23 mouse cellular contexts compared by ENCODE assay signal in genomic region chrX:169922541-169922940, GRCm38 (mm10).
DNase-seq lines count a peak whose midpoint lies in the region; ATAC-seq and TF ChIP-seq lines count a peak whose summit lies in the region.
"Had no signal": no experiment of that assay in that cellular context is flagged by ENCODE, and none has a peak within 500 bp of the region (broad histone marks: within the 10 kb centered on the region; RNA-seq: fewer than 3 reads in every experiment).

No protein-coding gene starts in this region.

- H3K9me3 ChIP-seq in forebrain, embryonic 14.5 days (replicated peaks; ENCODE audit: control insufficient read depth, low read length) = no peaks in the 10 kb centered on the region
- no peaks in the 10 kb centered on the region for H3K9me3 ChIP-seq in forebrain, embryonic 11.5 days (ENCODE audit: control insufficient read depth, low read length)
- no peaks in the 10 kb centered on the region for H3K9me3 ChIP-seq in midbrain, embryonic 12.5 days
- H3K9me3 ChIP-seq in midbrain, postnatal 0 days (ENCODE audit: low read length) = no peaks in the 10 kb centered on the region
- no peaks in the 10 kb centered on the region for H3K9me3 ChIP-seq in neural tube, embryonic 13.5 days
- no peaks in the 10 kb centered on the region for H3K9me3 ChIP-seq in neural tube, embryonic 15.5 days (replicated peaks)
- H3K9me3 ChIP-seq: embryonic facial prominence, embryonic 12.5 days; embryonic facial prominence, embryonic 15.5 days had no signal

- no peak overlapping the region for H3K4me3 ChIP-seq in forebrain, embryonic 14.5 days (ENCODE audit: low read depth, low read length)
- H3K4me3 ChIP-seq in forebrain, embryonic 11.5 days (ENCODE audit: low read depth, low read length) = no peak overlapping the region
- no peak overlapping the region for H3K4me3 ChIP-seq in midbrain, embryonic 12.5 days
- H3K4me3 ChIP-seq in midbrain, postnatal 0 days (ENCODE audit: low read depth, low read length) = no peak overlapping the region
- no peak overlapping the region for H3K4me3 ChIP-seq in neural tube, embryonic 13.5 days
- no peak overlapping the region for H3K4me3 ChIP-seq in neural tube, embryonic 15.5 days (replicated peaks)
- H3K4me3 ChIP-seq: embryonic facial prominence, embryonic 12.5 days; embryonic facial prominence, embryonic 15.5 days; gastrocnemius, adult 2 months had no signal

- H3K4me2 ChIP-seq in forebrain, embryonic 14.5 days (ENCODE audit: low read length) = no peak overlapping the region
- H3K4me2 ChIP-seq in forebrain, embryonic 11.5 days (ENCODE audit: low read depth, low read length, severe bottlenecking) = no peak overlapping the region
- no peak overlapping the region for H3K4me2 ChIP-seq in midbrain, embryonic 12.5 days (replicated peaks)
- no peak overlapping the region for H3K4me2 ChIP-seq in midbrain, postnatal 0 days (ENCODE audit: low read depth, low read length, poor library complexity, severe bottlenecking)
- H3K4me2 ChIP-seq in neural tube, embryonic 13.5 days = no peak overlapping the region
- H3K4me2 ChIP-seq in neural tube, embryonic 15.5 days = no peak overlapping the region
- H3K4me2 ChIP-seq: embryonic facial prominence, embryonic 12.5 days; embryonic facial prominence, embryonic 15.5 days; heart, embryonic 11.5 days; hindbrain, embryonic 14.5 days had no signal

- ATAC-seq in forebrain, embryonic 14.5 days = 0 out of 2 replicates have a peak, but pooled peaks have one; percentile 24
- no peak for ATAC-seq in forebrain, embryonic 11.5 days (replicated peaks; ENCODE audit: low FRiP score)
- 0 out of 2 replicates have a peak, but pooled peaks have one; percentile 32 for ATAC-seq in midbrain, embryonic 12.5 days (ENCODE audit: low FRiP score, low read depth)
- no peak for ATAC-seq in midbrain, postnatal 0 days (ENCODE audit: low FRiP score)
- ATAC-seq in neural tube, embryonic 13.5 days (ENCODE audit: low read depth) = no peak
- no peak for ATAC-seq in neural tube, embryonic 15.5 days (ENCODE audit: low FRiP score)
- ATAC-seq: CD4-positive, CD25-positive, alpha-beta regulatory T cell, adult 4 months; hindbrain, postnatal 0 days; intestine, embryonic 16.5 days had no signal

- no peak overlapping the region for H3K9ac ChIP-seq in forebrain, embryonic 14.5 days (ENCODE audit: low read length)
- no peak overlapping the region for H3K9ac ChIP-seq in forebrain, embryonic 11.5 days (ENCODE audit: low read length)
- H3K9ac ChIP-seq in midbrain, embryonic 12.5 days (replicated peaks) = no peak overlapping the region
- no peak overlapping the region for H3K9ac ChIP-seq in midbrain, postnatal 0 days (replicated peaks; ENCODE audit: low read length, poor library complexity, severe bottlenecking)
- H3K9ac ChIP-seq in neural tube, embryonic 13.5 days = no peak overlapping the region
- H3K9ac ChIP-seq in neural tube, embryonic 15.5 days (replicated peaks) = no peak overlapping the region
- H3K9ac ChIP-seq: embryonic facial prominence, embryonic 12.5 days; embryonic facial prominence, embryonic 15.5 days; forebrain, postnatal 0 days; hindbrain, embryonic 14.5 days had no signal

- no peaks in the 10 kb centered on the region; the same call in 1 of the 2 replicates for H3K27me3 ChIP-seq in forebrain, embryonic 14.5 days (replicated peaks; ENCODE audit: control insufficient read depth, insufficient read depth, low read length)
- H3K27me3 ChIP-seq in forebrain, embryonic 11.5 days (ENCODE audit: control insufficient read depth, insufficient read depth, low read length) = peaks cover 2% of the 10 kb centered on the region; the same call in 1 of the 2 replicates
- peaks cover 14% of the 10 kb centered on the region for H3K27me3 ChIP-seq in midbrain, embryonic 12.5 days
- H3K27me3 ChIP-seq in midbrain, postnatal 0 days (ENCODE audit: insufficient read depth, low read length) = no peaks in the 10 kb centered on the region
- H3K27me3 ChIP-seq in neural tube, embryonic 13.5 days = peaks cover 77% of the 10 kb centered on the region
- H3K27me3 ChIP-seq in neural tube, embryonic 15.5 days (replicated peaks) = peaks cover 26% of the 10 kb centered on the region; the same call in 1 of the 2 replicates

- WGBS in forebrain, embryonic 14.5 days = 36% methylated on average over 2 of the region's 2 CpGs
- 45% methylated on average over 2 of the region's 2 CpGs for WGBS in forebrain, embryonic 11.5 days
- 39% methylated on average over 2 of the region's 2 CpGs for WGBS in midbrain, embryonic 12.5 days
- 62% methylated on average over 2 of the region's 2 CpGs for WGBS in midbrain, postnatal 0 days
- WGBS in neural tube, embryonic 13.5 days = 40% methylated on average over 2 of the region's 2 CpGs
- 38% methylated on average over 2 of the region's 2 CpGs for WGBS in neural tube, embryonic 15.5 days

- TF ChIP-seq CTCF in midbrain, postnatal 0 days (IDR thresholded peaks at IDR 0.05) = no peak

- peaks cover 13% of the 10 kb centered on the region; the same call in 1 of the 2 replicates for H3K4me1 ChIP-seq in forebrain, embryonic 14.5 days (ENCODE audit: control insufficient read depth, insufficient read depth, low read length)
- peaks cover 9% of the 10 kb centered on the region; the same call in 1 of the 2 replicates for H3K4me1 ChIP-seq in forebrain, embryonic 11.5 days (replicated peaks; ENCODE audit: control insufficient read depth, insufficient read depth, low read length)
- peaks cover 33% of the 10 kb centered on the region; the same call in 1 of the 2 replicates for H3K4me1 ChIP-seq in midbrain, embryonic 12.5 days
- H3K4me1 ChIP-seq in midbrain, postnatal 0 days (ENCODE audit: insufficient read depth, low read length) = no peaks in the 10 kb centered on the region
- peaks cover 21% of the 10 kb centered on the region; the same call in 1 of the 2 replicates for H3K4me1 ChIP-seq in neural tube, embryonic 13.5 days (replicated peaks)
- H3K4me1 ChIP-seq in neural tube, embryonic 15.5 days = no peaks in the 10 kb centered on the region
- H3K4me1 ChIP-seq: embryonic facial prominence, embryonic 12.5 days; embryonic facial prominence, embryonic 15.5 days had no signal

- H3K36me3 ChIP-seq in forebrain, embryonic 14.5 days (ENCODE audit: control insufficient read depth, insufficient read depth, low read length) = no peaks in the 10 kb centered on the region
- no peaks in the 10 kb centered on the region for H3K36me3 ChIP-seq in forebrain, embryonic 11.5 days (ENCODE audit: control insufficient read depth, insufficient read depth, low read length)
- peaks cover 7% of the 10 kb centered on the region; the same call in 1 of the 2 replicates for H3K36me3 ChIP-seq in midbrain, embryonic 12.5 days
- no peaks in the 10 kb centered on the region for H3K36me3 ChIP-seq in midbrain, postnatal 0 days (ENCODE audit: insufficient read depth, low read length)
- no peaks in the 10 kb centered on the region for H3K36me3 ChIP-seq in neural tube, embryonic 13.5 days
- H3K36me3 ChIP-seq in neural tube, embryonic 15.5 days = no peaks in the 10 kb centered on the region
- H3K36me3 ChIP-seq: embryonic facial prominence, embryonic 12.5 days; embryonic facial prominence, embryonic 15.5 days had no signal

- no peak overlapping the region for H3K27ac ChIP-seq in forebrain, embryonic 14.5 days (ENCODE audit: low read depth, low read length)
- no peak overlapping the region for H3K27ac ChIP-seq in forebrain, embryonic 11.5 days (ENCODE audit: low read depth, low read length)
- H3K27ac ChIP-seq in midbrain, embryonic 12.5 days (replicated peaks) = peak overlapping the region; percentile 64; the same call in 1 of the 2 replicates
- H3K27ac ChIP-seq in midbrain, postnatal 0 days (ENCODE audit: low read depth, low read length) = no peak overlapping the region
- H3K27ac ChIP-seq in neural tube, embryonic 13.5 days (replicated peaks) = peak overlapping the region; percentile 49; the same call in 1 of the 2 replicates
- H3K27ac ChIP-seq in neural tube, embryonic 15.5 days (replicated peaks) = no peak overlapping the region
- H3K27ac ChIP-seq: embryonic facial prominence, embryonic 12.5 days; embryonic facial prominence, embryonic 15.5 days; gastrocnemius, adult 2 months; hindbrain, postnatal 0 days had no signal

- DNase-seq in forebrain, embryonic 14.5 days (ENCODE audit: low spot score) = peak; percentile 41
- DNase-seq in forebrain, embryonic 11.5 days (ENCODE audit: low spot score) = no peak
- no peak for DNase-seq in midbrain, postnatal 0 days (ENCODE audit: low spot score)
- DNase-seq: adrenal gland, adult 2 months; adrenal gland, postnatal 14 days; cerebellum, adult 11-12 months; cerebellum, adult 8-10 months; cerebellum, postnatal 10 days; cerebellum, postnatal 36 days; forebrain, postnatal 0 days; gastrocnemius, adult 2 months; gastrocnemius, postnatal 14 days; heart, adult 11 months had no signal

Comparison
In these comparisons a context has a peak if more than half of its experiments do, and no peak if none do; other contexts are left out.
1. ATAC-seq: peak in forebrain, embryonic 14.5 days (single experiment) and midbrain, embryonic 12.5 days (single experiment); none in forebrain, embryonic 11.5 days (single experiment), midbrain, postnatal 0 days (single experiment), neural tube, embryonic 13.5 days (single experiment) and neural tube, embryonic 15.5 days (single experiment).
2. H3K27ac ChIP-seq: peak in midbrain, embryonic 12.5 days (single experiment) and neural tube, embryonic 13.5 days (single experiment); none in forebrain, embryonic 14.5 days (single experiment), forebrain, embryonic 11.5 days (single experiment), midbrain, postnatal 0 days (single experiment) and neural tube, embryonic 15.5 days (single experiment).